Mouse (Mus musculus) liver, embryonic 14.5 days (tissue): Measurements from ENCODE around the gene Lbr.

ENCODE experiments used
- CTCF ChIP-seq: IDR thresholded peaks from 2 replicates; pipeline ENCODE4 v1.5.1; 2016; ENCODE audit warnings: antibody characterized with exemption, low read depth, control low read depth
- EP300 ChIP-seq: IDR thresholded peaks from 2 replicates; pipeline ENCODE4 v1.6.1; 2016; ENCODE audit warnings: antibody characterized with exemption, low read depth

DNA sequence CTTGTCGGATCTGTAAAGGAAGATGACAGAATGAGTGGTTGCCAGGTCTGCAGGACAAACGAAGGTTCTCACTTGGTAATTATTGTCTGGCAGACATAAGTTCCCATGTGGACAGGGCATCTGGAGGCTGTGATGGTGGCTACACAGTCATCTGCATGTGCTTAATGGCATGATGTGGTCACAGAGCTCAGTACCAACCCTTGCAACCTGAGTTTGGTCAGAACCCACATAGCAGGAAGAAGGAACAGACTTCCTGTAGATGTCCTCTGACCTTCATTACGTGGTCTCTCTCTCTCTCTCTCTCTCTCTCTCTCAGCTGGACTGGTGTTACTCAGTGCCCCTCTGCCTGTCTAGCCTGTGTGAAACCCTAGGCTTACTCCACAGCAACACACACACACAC is 29.8 kb upstream of the Lbr start:
- TF ChIP-seq CTCF: no peak
- no peak for TF ChIP-seq EP300
